Mouse (Mus musculus): Measurements from ENCODE around the gene Mta3. TPM values are rescaled to one million over a fixed set of nuclear protein-coding genes. Genes with fewer than 3 reads are reported as not detected.

Gene Mta3
- polyA plus RNA-seq, 1 experiment, result 12.9 TPM

- H3K36me3 ChIP-seq (ENCODE audit: control insufficient read depth), result peaks cover 65% of the 10 kb centered on the region
Measured at GRCm38 (mm10) chr17:83723064-83723463, 17.1 kb downstream of the Mta3 start.

GRCm38 (mm10) chr17:83726496-83726895 lies 20.5 kb downstream of the Mta3 start:
- peaks cover 54% of the 10 kb centered on the region for H3K36me3 ChIP-seq (ENCODE audit: control insufficient read depth)
- TF ChIP-seq GATA1 (IDR thresholded peaks at IDR 0.05; ENCODE audit: low read length) (no peak), TAL1 (IDR thresholded peaks at IDR 0.05; ENCODE audit: low read length) (no peak)
- peaks cover 54% of the 10 kb centered on the region for H3K4me1 ChIP-seq (ENCODE audit: control insufficient read depth)

More at GRCm38 (mm10) chr17:83723064-83723463, 17.1 kb downstream of the Mta3 start:
- Histone ChIP-seq H3K27me3 (ENCODE audit: control insufficient read depth) (no peaks in the 10 kb centered on the region), H3K9me3 (ENCODE audit: control insufficient read depth, low read length) (peaks cover 3% of the 10 kb centered on the region), H3K4me1 (ENCODE audit: control insufficient read depth) (peaks cover 45% of the 10 kb centered on the region), H3K4me3 (replicated peaks) (no peak overlapping the region)
- TF ChIP-seq GATA1 (IDR thresholded peaks at IDR 0.05; ENCODE audit: low read length) (no peak), TAL1 (IDR thresholded peaks at IDR 0.05; ENCODE audit: low read length) (no peak)

DNA sequence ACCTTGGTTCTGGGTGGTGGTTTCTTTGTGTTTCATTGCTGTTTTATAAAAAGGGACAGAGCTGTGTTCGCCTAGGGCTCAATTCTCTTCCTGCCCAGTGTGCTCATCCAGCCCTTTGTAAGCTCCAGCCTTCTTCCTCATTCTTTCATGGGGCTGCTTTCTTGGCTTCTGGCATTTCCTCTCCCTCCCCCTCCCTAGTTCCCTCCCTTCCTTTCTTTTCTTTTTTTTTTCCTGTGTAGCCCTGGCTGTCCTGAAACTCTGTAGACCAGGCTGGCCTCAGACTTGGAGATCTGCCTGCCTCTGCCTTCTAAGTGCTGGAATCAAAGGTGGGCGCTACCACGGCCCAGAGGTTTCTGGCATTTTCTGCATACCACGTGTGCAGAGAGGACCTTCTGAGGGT lies 21.7 kb downstream of the Mta3 start:
- Histone ChIP-seq H3K4me1 (ENCODE audit: control insufficient read depth) (peaks cover 65% of the 10 kb centered on the region), H3K9me3 (ENCODE audit: control insufficient read depth, low read length) (peaks cover 3% of the 10 kb centered on the region), H3K4me3 (replicated peaks) (no peak overlapping the region), H3K27me3 (ENCODE audit: control insufficient read depth) (no peaks in the 10 kb centered on the region), H3K36me3 (ENCODE audit: control insufficient read depth) (peaks cover 55% of the 10 kb centered on the region)
- TF ChIP-seq GATA1 (IDR thresholded peaks at IDR 0.05; ENCODE audit: low read length) (no peak), TAL1 (IDR thresholded peaks at IDR 0.05; ENCODE audit: low read length) (no peak)

More at GRCm38 (mm10) chr17:83726496-83726895, 20.5 kb downstream of the Mta3 start:
- H3K27me3 ChIP-seq (ENCODE audit: control insufficient read depth), result no peaks in the 10 kb centered on the region
- peaks cover 3% of the 10 kb centered on the region for H3K9me3 ChIP-seq (ENCODE audit: control insufficient read depth, low read length)
- no peak overlapping the region for H3K4me3 ChIP-seq (replicated peaks)

- TF ChIP-seq TAL1 (IDR thresholded peaks at IDR 0.05; ENCODE audit: low read length) (no peak), GATA1 (IDR thresholded peaks at IDR 0.05; ENCODE audit: low read length) (no peak)
- H3K27me3 ChIP-seq (ENCODE audit: control insufficient read depth), result no peaks in the 10 kb centered on the region
- H3K36me3 ChIP-seq (ENCODE audit: control insufficient read depth), result peaks cover 49% of the 10 kb centered on the region
- H3K4me1 ChIP-seq (ENCODE audit: control insufficient read depth), result peaks cover 63% of the 10 kb centered on the region
- H3K9me3 ChIP-seq (ENCODE audit: control insufficient read depth, low read length), result peaks cover 3% of the 10 kb centered on the region
- H3K4me3 ChIP-seq (replicated peaks), result no peak overlapping the region
Measured at GRCm38 (mm10) chr17:83729029-83729428, 23.1 kb downstream of the Mta3 start.

GRCm38 (mm10) chr17:83730123-83730522 lies 24.2 kb downstream of the Mta3 start:
- Histone ChIP-seq H3K4me3 (replicated peaks) (no peak overlapping the region), H3K4me1 (ENCODE audit: control insufficient read depth) (peaks cover 58% of the 10 kb centered on the region), H3K27me3 (ENCODE audit: control insufficient read depth) (no peaks in the 10 kb centered on the region), H3K9me3 (ENCODE audit: control insufficient read depth, low read length) (no peaks in the 10 kb centered on the region), H3K36me3 (ENCODE audit: control insufficient read depth) (peaks cover 41% of the 10 kb centered on the region)
- TF ChIP-seq TAL1 (IDR thresholded peaks at IDR 0.05; ENCODE audit: low read length) (no peak), GATA1 (IDR thresholded peaks at IDR 0.05; ENCODE audit: low read length) (no peak)

GRCm38 (mm10) chr17:83732166-83732629 lies 26.2 kb downstream of the Mta3 start:
- peaks cover 66% of the 10 kb centered on the region for H3K4me1 ChIP-seq (ENCODE audit: control insufficient read depth)
- H3K36me3 ChIP-seq (ENCODE audit: control insufficient read depth), result peaks cover 28% of the 10 kb centered on the region
- peak overlapping the region; percentile 53 for H3K4me3 ChIP-seq (replicated peaks)
- no peaks in the 10 kb centered on the region for H3K9me3 ChIP-seq (ENCODE audit: control insufficient read depth, low read length)
- H3K27me3 ChIP-seq (ENCODE audit: control insufficient read depth), result no peaks in the 10 kb centered on the region
- TF ChIP-seq TAL1 (IDR thresholded peaks at IDR 0.05; ENCODE audit: low read length) (no peak), GATA1 (IDR thresholded peaks at IDR 0.05; ENCODE audit: low read length) (no peak)

GRCm38 (mm10) chr17:83732801-83733200 lies 26.8 kb downstream of the Mta3 start:
- Histone ChIP-seq H3K36me3 (ENCODE audit: control insufficient read depth) (peaks cover 30% of the 10 kb centered on the region), H3K27me3 (ENCODE audit: control insufficient read depth) (no peaks in the 10 kb centered on the region), H3K4me3 (replicated peaks) (no peak overlapping the region), H3K4me1 (ENCODE audit: control insufficient read depth) (peaks cover 72% of the 10 kb centered on the region), H3K9me3 (ENCODE audit: control insufficient read depth, low read length) (no peaks in the 10 kb centered on the region)
- no peak for TF ChIP-seq GATA1 (IDR thresholded peaks at IDR 0.05; ENCODE audit: low read length)
- TF ChIP-seq TAL1 (IDR thresholded peaks at IDR 0.05; ENCODE audit: low read length), result no peak

GRCm38 (mm10) chr17:83736701-83737100 lies 30.7 kb downstream of the Mta3 start:
- Histone ChIP-seq H3K27me3 (ENCODE audit: control insufficient read depth) (no peaks in the 10 kb centered on the region), H3K4me3 (replicated peaks) (peak overlapping the region; percentile 36), H3K9me3 (ENCODE audit: control insufficient read depth, low read length) (no peaks in the 10 kb centered on the region), H3K36me3 (ENCODE audit: control insufficient read depth) (peaks cover 50% of the 10 kb centered on the region), H3K4me1 (ENCODE audit: control insufficient read depth) (peaks cover 58% of the 10 kb centered on the region)
- peak; percentile 53 for TF ChIP-seq GATA1 (IDR thresholded peaks at IDR 0.05; ENCODE audit: low read length)
- TF ChIP-seq TAL1 (IDR thresholded peaks at IDR 0.05; ENCODE audit: low read length), result peak; percentile 78

GRCm38 (mm10) chr17:83737775-83738174 lies 31.8 kb downstream of the Mta3 start:
- peaks cover 58% of the 10 kb centered on the region for H3K36me3 ChIP-seq (ENCODE audit: control insufficient read depth)
- peaks cover 47% of the 10 kb centered on the region for H3K4me1 ChIP-seq (ENCODE audit: control insufficient read depth)
- no peak overlapping the region for H3K4me3 ChIP-seq (replicated peaks)
- H3K9me3 ChIP-seq (ENCODE audit: control insufficient read depth, low read length), result no peaks in the 10 kb centered on the region
- TF ChIP-seq TAL1 (IDR thresholded peaks at IDR 0.05; ENCODE audit: low read length) (no peak), GATA1 (IDR thresholded peaks at IDR 0.05; ENCODE audit: low read length) (no peak)
- no peaks in the 10 kb centered on the region for H3K27me3 ChIP-seq (ENCODE audit: control insufficient read depth)
